Mouse (Mus musculus): Measurements from ENCODE around the gene Ube2j2.

DNA sequence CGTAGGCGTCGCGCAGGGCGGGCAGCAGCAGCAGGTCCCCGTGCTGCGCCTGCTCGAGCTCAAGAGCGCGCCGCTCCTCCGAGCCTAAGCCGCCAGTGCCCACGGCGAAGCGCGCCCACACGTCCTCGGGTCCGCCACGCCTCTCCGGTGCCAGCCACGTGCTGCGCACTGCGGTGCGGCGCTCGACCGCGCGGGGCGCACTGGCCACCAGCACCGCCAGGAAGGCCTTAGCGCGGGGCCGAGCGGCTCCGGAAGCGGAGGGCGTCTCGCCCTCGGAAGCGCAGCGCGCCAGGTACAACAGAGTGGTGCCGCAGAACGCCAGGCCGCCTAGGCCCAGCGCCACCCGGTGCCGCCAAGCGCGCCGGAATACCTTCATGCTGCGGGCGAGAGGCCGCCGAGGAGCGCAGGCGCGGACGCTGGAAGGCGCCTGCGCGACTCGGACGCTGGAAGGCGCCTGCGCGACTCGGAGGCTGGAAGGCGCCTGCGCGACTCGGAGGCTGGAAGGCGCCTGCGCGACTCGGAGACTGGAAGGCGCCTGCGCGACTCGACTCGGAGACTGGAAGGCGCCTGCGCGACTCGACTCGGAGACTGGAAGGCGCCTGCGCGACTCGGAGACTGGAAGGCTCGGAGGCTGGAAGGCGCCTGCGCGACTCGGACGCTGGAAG lies 48.7 kb downstream of the Ube2j2 start, which contains the start of the genes B3galt6 and Sdf4:
- TF ChIP-seq POLR2A (IDR thresholded peaks at IDR 0.05; ENCODE audit: control insufficient read depth, low read depth, low read length) (peak; percentile 76), CTCF (IDR thresholded peaks at IDR 0.05; ENCODE audit: control insufficient read depth, insufficient read depth, insufficient replicate concordance, low read depth, low read length) (peak; percentile 69)

Measured in testis, adult 2 months (tissue).